Mouse (Mus musculus) stomach, embryonic 16.5 days (tissue): ENCODE results near the gene Slc7a1. TPM values are rescaled to one million over a fixed set of nuclear protein-coding genes. Genes with fewer than 3 reads are reported as not detected.
A peak's percentile ranks its signal among the peaks of the same experiment; 100 is the strongest.

Source experiments
- ATAC-seq: fragments of 200-750 bp; cut with Nextera tagmentation; 2 replicates; pipeline ENCODE4 v1.8.0; 2017; ENCODE audit warnings: moderate number of reproducible peaks, moderate TSS enrichment; ENCODE audit not compliant: insufficient read depth, low FRiP score
- H3K27ac ChIP-seq: fragments of 300-500 bp; sonication (generic); 2 replicates; pipeline ENCODE4 v1.5.1; 2014; ENCODE audit warnings: low read length
- H3K27me3 ChIP-seq: fragments of 300-500 bp; sonication (generic); 2 replicates; pipeline ENCODE4 v1.6.1; 2014; ENCODE audit warnings: low read length, control low read depth, mixed read lengths; ENCODE audit not compliant: control insufficient read depth, insufficient read depth
- H3K36me3 ChIP-seq: fragments of 300-500 bp; sonication (generic); 2 replicates; pipeline ENCODE4 v1.6.1; 2014; ENCODE audit warnings: low read length; ENCODE audit not compliant: control insufficient read depth, insufficient read depth
- H3K4me1 ChIP-seq: fragments of 300-500 bp; sonication (generic); 2 replicates; pipeline ENCODE4 v1.6.1; 2014; ENCODE audit warnings: low read length, control low read depth, mixed read lengths; ENCODE audit not compliant: control insufficient read depth, insufficient read depth
- H3K4me2 ChIP-seq: fragments of 300-500 bp; sonication (generic); 2 replicates; pipeline ENCODE4 v1.6.1; 2014; ENCODE audit warnings: low read depth, low read length, mixed read lengths
- H3K4me3 ChIP-seq: fragments of 300-500 bp; sonication (generic); replicated peaks from 2 replicates; pipeline ENCODE4 v1.5.1; 2014; ENCODE audit warnings: mild to moderate bottlenecking, low read length
- H3K9ac ChIP-seq: fragments of 300-500 bp; sonication (generic); 2 replicates; pipeline ENCODE4 v1.6.1; 2014; ENCODE audit warnings: low read length
- H3K9me3 ChIP-seq: fragments of 300-500 bp; sonication (generic); replicated peaks from 2 replicates; pipeline ENCODE4 v1.6.1; 2016; ENCODE audit warnings: low read length, control low read depth; ENCODE audit not compliant: control insufficient read depth
- WGBS: fragments of 180-500 bp; shearing (Covaris S2); extraction: QIAGEN DNeasy Blood & Tissue Kit; methylation state at CpG from one replicate; pipeline ENCODE4 v1.1.7; 2014; 5-methylcytosine and 5-hydroxymethylcytosine counted together
- polyA plus RNA-seq: library from polyadenylated mRNA; unstranded; fragments of >200 nt; fragmentation: Nextera tagmentation; extraction: Ambion mirVana; gene quantifications from 2 replicates; pipeline ENCODE4 v1.2.1, GENCODE M21; 2015

Gene Slc7a1
- polyA plus RNA-seq, 1 experiment from 2014 or later, result 24.8 TPM

DNA sequence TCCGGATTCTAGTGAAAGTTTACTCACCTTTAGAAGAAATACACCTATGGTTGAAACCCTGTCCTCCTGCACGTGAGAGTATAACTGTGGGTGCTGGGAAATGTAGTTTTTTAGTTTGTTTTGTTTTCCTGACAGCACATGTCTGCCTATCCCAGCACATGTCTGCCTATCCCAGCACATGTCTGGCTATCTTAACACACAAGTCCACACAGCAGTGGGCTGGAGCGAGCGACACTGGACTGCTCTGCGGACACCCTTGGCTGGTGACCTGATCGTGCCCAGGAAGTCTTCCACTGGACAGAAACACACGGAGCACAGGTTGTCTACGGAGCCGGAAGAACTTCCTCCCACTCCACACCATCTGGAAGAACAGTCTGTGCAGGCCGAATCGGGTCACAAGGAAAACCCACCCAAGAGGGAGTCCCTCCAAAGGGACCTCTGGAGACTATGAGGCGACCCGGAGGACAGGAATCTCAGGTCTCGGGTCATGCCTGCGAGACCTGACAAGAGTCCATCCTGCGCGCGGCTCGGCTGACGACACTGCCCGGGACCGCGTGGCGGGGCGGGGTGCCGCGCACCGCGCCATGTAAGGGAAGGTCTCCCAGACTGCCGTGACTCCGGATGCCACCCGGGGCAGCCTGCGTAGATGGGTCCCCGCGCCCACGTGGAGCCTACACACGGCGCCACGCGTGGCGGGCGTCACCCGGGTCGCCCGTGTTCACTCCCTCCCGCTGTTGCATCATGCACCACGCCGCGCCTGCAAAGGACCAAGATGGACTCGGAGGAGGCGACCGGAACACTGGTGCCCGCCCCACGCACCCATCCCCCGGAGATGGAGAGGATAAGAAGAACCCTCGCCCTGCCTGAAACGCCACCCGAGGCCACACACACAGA lies 691 bp downstream of the Slc7a1 start:
- Histone ChIP-seq H3K9ac (peak overlapping the region; percentile 85), H3K4me2 (peak overlapping the region; percentile 91), H3K4me3 (peak overlapping the region; percentile 86), H3K36me3 (no peaks in the 10 kb centered on the region), H3K4me1 (peaks cover 11% of the 10 kb centered on the region; the same call in 1 of the 2 replicates), H3K27me3 (no peaks in the 10 kb centered on the region), H3K27ac (peak overlapping the region; percentile 88), H3K9me3 (no peaks in the 10 kb centered on the region)
- 1% methylated on average over 58 of the region's 58 CpGs for WGBS
- ATAC-seq, result peak; percentile 59

DNA sequence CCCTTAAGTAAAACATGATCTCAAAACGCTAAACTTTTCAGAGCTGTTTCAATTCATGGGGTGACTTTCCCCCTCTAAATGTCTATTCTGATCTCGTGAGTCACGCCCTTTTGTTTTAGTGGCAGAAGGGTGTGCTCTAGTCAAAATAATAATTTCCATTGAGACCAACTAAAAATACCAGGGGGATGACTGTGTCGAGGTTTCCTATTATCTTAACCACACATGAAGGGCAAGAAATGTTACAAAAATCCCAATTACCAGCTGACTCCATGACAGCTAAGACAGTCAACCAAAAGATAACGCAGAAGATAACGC lies 1.3 kb downstream of the Slc7a1 start:
- peaks cover 11% of the 10 kb centered on the region; the same call in 1 of the 2 replicates for H3K4me1 ChIP-seq
- H3K9me3 ChIP-seq, result no peaks in the 10 kb centered on the region
- no peaks in the 10 kb centered on the region for H3K36me3 ChIP-seq
- no peak for ATAC-seq
- H3K4me2 ChIP-seq, result peak overlapping the region; percentile 91
- WGBS, result 47% methylated on average over 6 of the region's 6 CpGs
- H3K9ac ChIP-seq, result peak overlapping the region; percentile 85; the same call in 1 of the 2 replicates
- peak overlapping the region; percentile 18; the same call in 1 of the 2 replicates for H3K27ac ChIP-seq
- no peaks in the 10 kb centered on the region for H3K27me3 ChIP-seq
- H3K4me3 ChIP-seq, result peak overlapping the region; percentile 86

DNA sequence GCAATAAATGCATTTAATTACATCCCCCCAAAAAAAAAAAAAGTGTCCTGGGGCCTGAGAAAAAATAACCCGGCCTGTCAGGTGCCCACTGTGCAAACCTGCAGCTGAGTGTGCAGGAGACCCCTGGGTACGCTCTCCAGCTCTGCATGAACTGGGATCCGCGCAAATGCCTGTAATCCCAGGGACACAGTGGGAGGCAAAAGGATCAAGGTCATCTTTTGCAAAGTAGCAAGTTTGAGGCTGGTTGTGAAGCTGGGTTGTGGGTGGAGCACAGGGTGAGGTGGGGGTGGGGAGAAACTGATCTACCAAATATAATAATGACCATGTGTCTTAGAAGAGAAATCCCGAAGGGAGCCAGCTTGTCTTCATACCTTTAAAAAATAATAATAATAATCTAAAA lies 1.8 kb downstream of the Slc7a1 start:
- no peak for ATAC-seq
- Histone ChIP-seq H3K36me3 (no peaks in the 10 kb centered on the region), H3K27ac (no peak overlapping the region), H3K9ac (no peak overlapping the region; the same call in 1 of the 2 replicates), H3K9me3 (no peaks in the 10 kb centered on the region), H3K4me3 (peak overlapping the region; percentile 17; the same call in 1 of the 2 replicates), H3K27me3 (no peaks in the 10 kb centered on the region), H3K4me2 (peak overlapping the region; percentile 91), H3K4me1 (peaks cover 11% of the 10 kb centered on the region; the same call in 1 of the 2 replicates)
- WGBS, result 66% methylated on average over 5 of the region's 5 CpGs

DNA sequence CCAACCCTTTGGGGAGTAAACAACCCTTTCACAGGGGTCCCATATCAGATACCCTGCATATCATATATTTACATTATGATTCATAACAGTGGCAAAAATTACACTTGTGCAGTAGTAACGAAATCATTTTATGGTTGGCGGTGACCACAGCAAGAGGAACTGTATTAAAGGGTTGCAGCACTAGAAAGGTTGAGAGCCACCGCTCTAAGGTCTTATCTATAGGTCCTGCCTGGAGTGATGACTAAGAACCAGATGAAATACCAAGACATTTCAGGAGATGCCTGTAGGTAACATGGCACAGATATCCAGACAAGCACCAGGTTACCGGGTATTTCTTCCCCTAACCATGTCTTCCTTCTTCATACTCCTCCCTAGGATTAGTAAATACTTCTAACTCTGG lies 2.3 kb downstream of the Slc7a1 start:
- H3K4me1 ChIP-seq, result peaks cover 11% of the 10 kb centered on the region; the same call in 1 of the 2 replicates
- 72% methylated on average over 4 of the region's 4 CpGs for WGBS
- ATAC-seq, result no peak
- no peaks in the 10 kb centered on the region for H3K27me3 ChIP-seq
- H3K27ac ChIP-seq, result no peak overlapping the region
- no peak overlapping the region for H3K4me3 ChIP-seq
- H3K9ac ChIP-seq, result no peak overlapping the region
- H3K9me3 ChIP-seq, result no peaks in the 10 kb centered on the region
- H3K4me2 ChIP-seq, result no peak overlapping the region
- H3K36me3 ChIP-seq, result no peaks in the 10 kb centered on the region

DNA sequence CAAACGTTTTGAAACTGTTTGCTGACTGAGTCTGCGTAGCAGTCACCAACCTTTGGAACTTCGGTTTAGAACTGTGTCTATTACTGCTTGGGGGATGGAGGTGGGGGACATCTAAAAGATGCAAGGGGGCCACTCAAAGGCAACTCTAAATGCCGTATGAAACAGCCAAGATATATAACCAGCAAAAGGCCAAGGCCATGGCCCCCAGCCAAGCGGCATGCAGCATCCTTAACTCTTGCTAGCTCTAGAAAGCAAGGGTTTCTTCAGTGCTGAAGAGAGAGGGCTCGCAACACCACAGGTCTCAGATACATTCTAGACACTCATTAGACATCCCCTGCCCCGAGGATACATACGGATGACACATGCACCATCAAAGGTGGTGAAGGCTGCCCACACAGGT lies 6.4 kb downstream of the Slc7a1 start:
- H3K9ac ChIP-seq, result no peak overlapping the region
- no peak for ATAC-seq
- H3K36me3 ChIP-seq, result no peaks in the 10 kb centered on the region
- H3K9me3 ChIP-seq, result no peaks in the 10 kb centered on the region
- H3K27me3 ChIP-seq, result no peaks in the 10 kb centered on the region
- H3K4me2 ChIP-seq, result no peak overlapping the region
- 0 out of 2 replicates have a peak, but pooled peaks cover 2% of the 10 kb centered on the region for H3K4me1 ChIP-seq
- no peak overlapping the region for H3K4me3 ChIP-seq
- H3K27ac ChIP-seq, result no peak overlapping the region
- 79% methylated on average over 8 of the region's 8 CpGs for WGBS

DNA sequence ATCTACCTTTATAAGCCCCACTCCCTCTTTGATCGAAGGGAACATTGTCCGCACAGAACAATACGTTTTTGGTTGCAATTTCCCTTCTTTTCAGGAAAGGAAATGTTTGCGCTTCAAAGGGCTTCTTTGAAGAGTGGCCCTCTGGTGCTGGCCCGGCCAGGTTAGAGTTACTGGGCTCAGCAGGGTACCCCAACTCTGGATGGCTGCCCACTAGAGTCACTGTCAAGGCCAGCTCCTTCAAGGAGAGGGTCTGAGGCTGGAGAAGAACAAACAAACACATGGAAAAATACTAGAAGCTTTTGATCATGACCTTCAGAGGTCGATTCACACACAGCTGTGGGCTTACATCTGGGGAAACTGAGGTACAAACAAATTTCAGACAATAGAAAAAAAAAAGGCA lies 6.9 kb downstream of the Slc7a1 start:
- Histone ChIP-seq H3K4me3 (no peak overlapping the region), H3K9ac (no peak overlapping the region), H3K27ac (no peak overlapping the region), H3K4me1 (0 out of 2 replicates have a peak, but pooled peaks cover 5% of the 10 kb centered on the region), H3K4me2 (no peak overlapping the region), H3K9me3 (no peaks in the 10 kb centered on the region), H3K36me3 (no peaks in the 10 kb centered on the region), H3K27me3 (no peaks in the 10 kb centered on the region)
- WGBS, result 82% methylated on average over 6 of the region's 6 CpGs
- ATAC-seq, result no peak

DNA sequence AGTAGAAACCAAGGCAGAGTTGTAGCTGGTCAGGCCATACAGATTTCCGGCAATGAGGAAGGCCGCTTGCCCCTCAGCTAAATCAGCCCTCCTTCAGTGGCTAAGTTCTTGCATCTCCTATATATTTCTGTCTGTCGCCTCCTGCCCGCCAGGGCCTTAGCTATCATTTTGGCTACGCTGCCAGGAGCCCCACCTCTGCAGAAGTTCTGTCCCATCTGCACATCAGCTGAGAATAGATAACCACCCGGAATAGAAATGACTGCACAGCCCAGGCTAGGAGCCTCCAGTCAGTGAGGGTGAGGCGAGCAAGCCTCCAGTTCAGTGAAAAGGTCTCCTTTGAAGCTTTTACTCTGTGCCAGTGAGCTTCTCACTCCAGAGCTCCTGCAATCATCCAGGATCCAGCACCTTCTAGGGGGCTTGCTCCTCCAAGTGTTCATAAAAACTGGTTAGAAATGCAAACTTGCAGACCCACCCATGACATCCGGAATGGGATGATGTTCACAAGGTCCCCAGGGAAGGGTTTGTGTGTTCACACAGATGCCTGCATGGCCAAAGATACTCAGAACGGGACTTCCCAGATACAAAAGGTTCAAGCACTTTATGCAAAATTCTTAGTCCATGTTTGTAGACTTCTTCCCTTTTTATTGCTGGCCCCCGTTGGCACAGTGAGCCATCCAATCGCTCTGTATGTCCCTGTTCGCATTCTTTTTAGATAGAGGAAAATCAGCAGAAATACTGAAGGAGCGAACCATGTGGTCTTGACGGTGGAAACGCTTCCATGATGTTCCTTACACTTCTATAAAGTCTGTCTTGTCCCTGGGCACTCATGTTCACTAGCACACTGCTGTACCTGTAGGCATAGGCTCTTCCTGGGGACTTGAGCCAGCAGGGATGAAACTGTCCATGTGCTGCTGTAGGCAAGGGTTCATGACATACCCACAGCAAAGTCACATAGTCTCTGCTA lies 10.4 kb downstream of the Slc7a1 start:
- H3K4me3 ChIP-seq, result no peak overlapping the region
- H3K9me3 ChIP-seq, result no peaks in the 10 kb centered on the region
- 0 out of 2 replicates have a peak, but pooled peaks cover 10% of the 10 kb centered on the region for H3K4me1 ChIP-seq
- H3K27me3 ChIP-seq, result no peaks in the 10 kb centered on the region
- H3K27ac ChIP-seq, result no peak overlapping the region
- H3K36me3 ChIP-seq, result no peaks in the 10 kb centered on the region
- H3K4me2 ChIP-seq, result no peak overlapping the region
- 90% methylated on average over 15 of the region's 15 CpGs for WGBS
- ATAC-seq, result no peak
- H3K9ac ChIP-seq, result no peak overlapping the region

DNA sequence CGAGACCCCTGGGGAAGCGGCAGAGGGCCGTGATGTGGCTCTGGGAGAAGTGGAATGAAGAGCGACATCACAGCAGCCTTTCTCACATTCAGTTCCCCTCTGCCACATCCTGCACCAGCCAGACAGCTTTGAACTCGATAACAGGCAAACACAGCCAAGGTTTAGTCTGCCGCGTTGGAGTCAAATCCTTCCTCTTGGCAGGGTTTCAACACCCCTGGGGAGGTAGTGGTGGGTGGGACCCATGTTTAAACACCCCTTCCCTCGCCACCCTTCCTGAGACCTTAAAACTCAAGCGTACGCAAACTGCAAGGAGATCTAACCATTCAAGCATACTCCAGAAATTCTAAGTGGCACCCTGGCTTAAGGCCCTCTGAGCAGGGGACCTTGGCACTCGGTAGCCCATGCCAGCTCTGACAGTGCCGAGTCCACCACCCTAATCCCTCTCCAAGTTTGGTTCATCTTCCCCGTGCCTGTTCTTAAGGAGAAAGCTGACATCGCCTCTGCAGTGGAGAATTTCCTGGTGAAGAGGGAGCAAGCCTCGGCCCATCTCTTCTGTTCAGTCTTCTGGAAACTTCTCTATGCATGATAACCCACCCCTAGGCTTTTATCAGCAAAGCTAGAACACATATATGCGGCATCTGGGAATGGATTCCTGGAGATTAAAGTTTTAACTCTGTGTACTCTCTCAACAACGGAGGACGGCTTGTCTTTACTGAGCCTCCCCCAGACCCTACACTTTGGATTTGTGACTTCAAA lies 11.3 kb downstream of the Slc7a1 start:
- Histone ChIP-seq H3K36me3 (no peaks in the 10 kb centered on the region), H3K4me2 (no peak overlapping the region), H3K9me3 (no peaks in the 10 kb centered on the region), H3K27me3 (no peaks in the 10 kb centered on the region), H3K4me1 (0 out of 2 replicates have a peak, but pooled peaks cover 15% of the 10 kb centered on the region), H3K4me3 (no peak overlapping the region), H3K27ac (no peak overlapping the region), H3K9ac (no peak overlapping the region)
- WGBS, result 69% methylated on average over 18 of the region's 18 CpGs
- ATAC-seq, result no peak
